Mouse (Mus musculus): Measurements from ENCODE around the gene Iqce.

DNA sequence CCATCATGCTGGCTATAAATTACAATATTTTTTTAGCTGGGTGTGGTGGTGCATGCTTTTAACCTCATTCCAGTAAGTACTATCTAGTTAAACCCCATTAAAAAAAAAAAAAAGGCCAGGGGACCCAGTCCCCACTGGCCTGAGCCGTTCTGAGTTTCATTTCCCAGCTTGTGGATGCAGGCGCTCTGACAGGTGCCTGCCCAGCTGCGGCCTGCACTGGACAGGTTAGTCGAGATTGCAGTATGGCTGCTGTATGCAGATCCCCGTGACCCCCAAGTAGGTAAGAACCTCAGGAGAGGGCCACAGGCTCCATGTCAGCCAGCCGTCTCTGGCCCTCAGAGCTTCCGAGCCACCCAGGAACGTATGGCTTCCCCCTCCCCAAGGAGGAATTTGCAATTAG lies 40.8 kb downstream of the Iqce start:
- TF ChIP-seq POLR2A (IDR thresholded peaks at IDR 0.05; ENCODE audit: extremely low read depth, insufficient read depth, low read length) (no peak), CTCF (IDR thresholded peaks at IDR 0.05; ENCODE audit: low read depth, low read length) (no peak)
